Mouse (Mus musculus): Measurements from ENCODE around the gene Rbm15. TPM values are rescaled to one million over a fixed set of nuclear protein-coding genes. Genes with fewer than 3 reads are reported as not detected.

Gene Rbm15
- polyA plus RNA-seq, 1 experiment = 8.5 TPM

DNA sequence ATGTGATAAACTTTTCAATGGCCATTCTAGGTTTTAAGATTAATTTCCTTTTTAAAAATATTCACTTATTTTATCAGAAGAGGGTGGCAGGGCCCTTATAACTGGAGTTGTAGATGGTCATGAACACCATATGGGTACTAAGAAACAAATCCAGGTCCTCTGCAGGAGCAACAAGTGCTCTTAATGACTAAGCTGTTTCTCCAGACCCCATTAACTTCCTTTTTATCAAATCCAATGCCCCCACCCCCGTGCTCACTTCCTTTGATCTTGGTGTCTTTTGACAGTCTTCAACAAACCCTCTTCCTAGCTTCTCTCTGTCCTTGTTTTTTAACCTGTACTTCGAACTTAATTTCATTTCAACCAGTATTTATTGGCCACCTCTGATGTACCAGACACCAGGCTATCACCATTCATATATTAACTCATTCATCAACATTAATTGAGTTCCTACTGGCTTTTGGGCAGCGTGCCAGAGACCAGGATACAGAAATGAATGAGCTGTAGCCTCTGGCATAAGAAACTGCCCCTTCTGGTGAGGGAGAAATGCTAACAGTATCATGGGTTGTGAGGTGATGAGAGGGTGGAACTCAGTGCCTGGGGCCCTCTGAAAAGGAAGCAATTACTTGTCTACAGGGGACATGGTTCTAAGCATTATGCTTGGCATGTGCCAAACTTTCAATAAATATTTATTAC is 11.7 kb upstream of the Rbm15 start:
- no peak overlapping the region for H3K4me3 ChIP-seq (ENCODE audit: control insufficient read depth, low read depth, low read length)
- H3K27me3 ChIP-seq (ENCODE audit: control insufficient read depth, insufficient read depth, low read length) = no peaks in the 10 kb centered on the region; the same call in 1 of the 2 replicates
- no peak overlapping the region for H3K27ac ChIP-seq (ENCODE audit: control insufficient read depth, insufficient read depth, low read depth, low read length)
- no peaks in the 10 kb centered on the region for H3K36me3 ChIP-seq (ENCODE audit: control insufficient read depth, insufficient read depth, low read length)
- TF ChIP-seq POLR2A (IDR thresholded peaks at IDR 0.05; ENCODE audit: control insufficient read depth, low read depth, low read length) = no peak
- no peak for TF ChIP-seq CTCF (IDR thresholded peaks at IDR 0.05; ENCODE audit: control insufficient read depth, insufficient read depth, insufficient replicate concordance, low read depth, low read length)
- H3K4me1 ChIP-seq (ENCODE audit: control insufficient read depth, insufficient read depth, low read length) = no peaks in the 10 kb centered on the region; the same call in 1 of the 2 replicates

DNA sequence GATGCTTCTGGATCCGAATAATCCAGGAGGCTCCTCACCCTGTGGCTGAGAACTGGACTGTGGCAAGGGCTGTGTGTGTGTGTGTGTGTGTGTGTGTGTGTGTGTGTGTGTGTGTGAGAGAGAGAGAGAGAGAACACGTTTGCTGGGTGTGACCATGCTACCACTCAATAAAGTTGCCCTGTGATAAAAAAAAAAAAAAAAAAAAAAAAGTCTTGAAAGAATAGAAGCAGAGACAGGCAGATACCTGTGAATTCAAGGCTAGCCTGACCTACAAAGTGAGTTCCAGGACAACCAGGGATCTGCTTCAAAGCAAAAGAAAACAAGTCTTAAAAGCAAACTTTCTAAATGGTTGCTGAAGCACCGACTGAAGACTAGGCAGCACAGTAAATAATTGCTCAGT is 10.5 kb upstream of the Rbm15 start:
- Histone ChIP-seq H3K27ac (ENCODE audit: control insufficient read depth, insufficient read depth, low read depth, low read length) (no peak overlapping the region), H3K36me3 (ENCODE audit: control insufficient read depth, insufficient read depth, low read length) (no peaks in the 10 kb centered on the region), H3K4me3 (ENCODE audit: control insufficient read depth, low read depth, low read length) (no peak overlapping the region), H3K4me1 (ENCODE audit: control insufficient read depth, insufficient read depth, low read length) (no peaks in the 10 kb centered on the region; the same call in 1 of the 2 replicates), H3K27me3 (ENCODE audit: control insufficient read depth, insufficient read depth, low read length) (no peaks in the 10 kb centered on the region; the same call in 1 of the 2 replicates)
- no peak for TF ChIP-seq POLR2A (IDR thresholded peaks at IDR 0.05; ENCODE audit: control insufficient read depth, low read depth, low read length)
- TF ChIP-seq CTCF (IDR thresholded peaks at IDR 0.05; ENCODE audit: control insufficient read depth, insufficient read depth, insufficient replicate concordance, low read depth, low read length) = no peak

DNA sequence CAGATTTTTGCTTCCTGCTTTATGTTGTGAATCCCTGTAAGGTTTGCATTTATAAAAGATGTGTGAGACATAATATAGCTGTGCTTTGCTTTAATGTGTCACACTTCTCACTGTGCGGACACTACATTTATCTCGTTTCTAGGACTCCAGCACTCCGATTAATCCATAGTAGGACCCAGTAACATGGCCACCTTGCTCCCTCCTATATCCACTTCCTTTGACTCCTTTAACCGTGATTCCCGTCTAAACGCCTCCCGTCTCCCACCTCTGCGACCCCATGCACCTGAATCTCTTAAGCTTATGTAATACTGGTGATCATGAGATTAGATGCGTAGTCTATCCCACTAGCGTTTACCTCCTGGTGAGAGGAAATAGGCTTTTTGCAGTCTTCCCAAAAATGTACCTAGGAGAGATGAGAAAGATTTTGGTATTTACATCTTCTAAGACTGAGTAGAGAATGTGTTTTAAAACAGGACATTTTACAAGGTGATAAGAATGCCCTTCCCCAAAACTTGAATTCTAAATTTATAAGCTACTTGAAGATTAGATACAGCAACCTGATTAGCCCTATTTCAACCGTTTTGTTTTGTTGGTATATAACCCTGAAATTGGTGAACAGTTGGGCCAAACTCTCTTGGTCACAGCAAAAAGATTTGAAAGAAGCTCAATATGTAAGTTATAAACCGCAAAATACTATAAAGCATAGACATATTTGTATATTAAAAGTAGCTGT is 895 bp upstream of the Rbm15 start:
- H3K4me3 ChIP-seq (ENCODE audit: control insufficient read depth, low read depth, low read length) = peak overlapping the region; percentile 89
- H3K27ac ChIP-seq (ENCODE audit: control insufficient read depth, insufficient read depth, low read depth, low read length) = peak overlapping the region; percentile 99
- TF ChIP-seq POLR2A (IDR thresholded peaks at IDR 0.05; ENCODE audit: control insufficient read depth, low read depth, low read length) = no peak
- TF ChIP-seq CTCF (IDR thresholded peaks at IDR 0.05; ENCODE audit: control insufficient read depth, insufficient read depth, insufficient replicate concordance, low read depth, low read length) = no peak
- H3K4me1 ChIP-seq (ENCODE audit: control insufficient read depth, insufficient read depth, low read length) = peaks cover 9% of the 10 kb centered on the region
- peaks cover 6% of the 10 kb centered on the region; the same call in 1 of the 2 replicates for H3K36me3 ChIP-seq (ENCODE audit: control insufficient read depth, insufficient read depth, low read length)
- H3K27me3 ChIP-seq (ENCODE audit: control insufficient read depth, insufficient read depth, low read length) = no peaks in the 10 kb centered on the region

DNA sequence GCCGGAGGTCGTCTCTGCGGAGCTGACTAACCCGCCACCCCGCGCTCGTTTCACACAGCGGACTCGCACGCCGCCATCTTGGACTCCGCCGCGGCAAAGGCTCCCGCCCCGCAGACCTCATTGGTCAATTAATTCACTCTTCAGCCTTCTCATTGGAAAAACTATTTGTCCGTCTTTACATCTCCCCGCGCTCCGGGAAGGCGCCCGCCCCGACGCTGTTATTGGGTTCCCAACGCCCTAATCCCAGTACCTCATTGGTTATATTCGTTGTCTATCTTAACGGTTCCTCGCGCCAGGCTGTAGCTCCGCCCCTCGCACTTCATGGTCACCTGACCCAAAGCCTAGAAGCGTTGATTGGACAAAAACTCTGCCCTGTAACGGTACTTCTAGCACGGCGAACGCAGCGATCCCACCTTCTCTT is 503 bp downstream of the Rbm15 start:
- H3K27me3 ChIP-seq (ENCODE audit: control insufficient read depth, insufficient read depth, low read length) = no peaks in the 10 kb centered on the region
- H3K4me1 ChIP-seq (ENCODE audit: control insufficient read depth, insufficient read depth, low read length) = peaks cover 9% of the 10 kb centered on the region
- peak overlapping the region; percentile 89 for H3K4me3 ChIP-seq (ENCODE audit: control insufficient read depth, low read depth, low read length)
- H3K36me3 ChIP-seq (ENCODE audit: control insufficient read depth, insufficient read depth, low read length) = peaks cover 6% of the 10 kb centered on the region; the same call in 1 of the 2 replicates
- peak overlapping the region; percentile 99 for H3K27ac ChIP-seq (ENCODE audit: control insufficient read depth, insufficient read depth, low read depth, low read length)
- TF ChIP-seq POLR2A (IDR thresholded peaks at IDR 0.05; ENCODE audit: control insufficient read depth, low read depth, low read length) = peak; percentile 91
- no peak for TF ChIP-seq CTCF (IDR thresholded peaks at IDR 0.05; ENCODE audit: control insufficient read depth, insufficient read depth, insufficient replicate concordance, low read depth, low read length)

DNA sequence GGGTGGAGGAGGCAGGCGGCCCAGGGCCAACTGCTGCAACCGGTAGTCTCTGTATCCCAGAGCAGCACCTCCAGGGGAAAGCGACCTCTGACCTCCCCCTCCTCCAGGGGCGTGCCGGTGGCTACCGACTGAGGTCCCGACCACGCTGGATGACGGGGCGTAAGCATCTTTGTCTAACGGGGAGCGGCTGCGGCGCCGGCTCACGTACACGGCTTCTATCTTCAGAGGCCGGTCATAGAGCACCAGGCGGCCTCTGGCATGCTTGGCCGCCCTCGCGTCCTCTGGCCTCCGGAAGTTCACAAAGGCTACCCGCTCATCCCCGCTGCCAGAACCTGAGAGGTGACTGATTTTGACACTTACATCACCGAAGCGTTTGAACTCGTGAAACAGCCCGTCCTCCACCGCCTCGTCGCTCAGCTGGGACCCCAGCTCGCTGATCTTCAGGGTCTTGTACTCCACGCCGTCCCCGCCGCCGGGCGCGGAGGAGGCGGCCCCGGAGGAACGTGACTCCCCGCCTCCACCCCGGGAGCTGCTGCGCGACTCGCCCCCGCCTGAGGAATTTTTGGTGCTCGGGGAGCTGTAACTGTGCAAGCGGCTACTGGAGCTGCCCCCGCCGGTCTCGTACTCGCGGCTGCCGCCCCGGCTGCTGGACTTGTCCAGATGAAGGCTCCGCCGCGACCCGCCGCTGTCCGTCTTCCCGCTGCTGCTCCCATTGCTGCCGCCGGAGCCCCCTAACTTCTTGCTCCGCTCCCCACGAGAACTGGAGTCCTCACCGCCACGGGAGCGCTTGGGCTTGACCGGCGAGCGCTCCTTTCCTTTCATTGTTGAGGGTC is 1.1 kb downstream of the Rbm15 start:
- Histone ChIP-seq H3K27me3 (ENCODE audit: control insufficient read depth, insufficient read depth, low read length) (no peaks in the 10 kb centered on the region), H3K27ac (ENCODE audit: control insufficient read depth, insufficient read depth, low read depth, low read length) (peak overlapping the region; percentile 99), H3K4me3 (ENCODE audit: control insufficient read depth, low read depth, low read length) (peak overlapping the region; percentile 89), H3K36me3 (ENCODE audit: control insufficient read depth, insufficient read depth, low read length) (peaks cover 6% of the 10 kb centered on the region; the same call in 1 of the 2 replicates), H3K4me1 (ENCODE audit: control insufficient read depth, insufficient read depth, low read length) (peaks cover 9% of the 10 kb centered on the region)
- TF ChIP-seq CTCF (IDR thresholded peaks at IDR 0.05; ENCODE audit: control insufficient read depth, insufficient read depth, insufficient replicate concordance, low read depth, low read length) = no peak
- TF ChIP-seq POLR2A (IDR thresholded peaks at IDR 0.05; ENCODE audit: control insufficient read depth, low read depth, low read length) = no peak

DNA sequence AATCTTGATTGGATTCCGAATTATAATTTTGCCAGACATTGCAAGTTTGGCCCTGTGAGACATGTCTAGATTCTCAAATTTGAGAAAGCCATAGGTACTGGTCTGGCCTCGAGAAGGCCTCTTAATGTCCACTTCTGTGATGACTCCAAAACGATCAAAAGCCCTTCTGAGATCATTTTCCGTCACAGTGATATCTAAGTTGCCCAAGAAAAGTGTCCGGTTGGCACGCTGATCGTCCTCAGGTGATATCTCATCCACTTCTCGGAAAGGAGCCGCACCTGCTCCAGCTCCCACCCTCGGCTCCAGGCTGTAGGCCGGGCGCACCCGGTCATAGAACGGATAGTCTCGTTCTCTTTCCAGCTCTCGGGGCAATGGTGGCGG is 1.7 kb downstream of the Rbm15 start:
- Histone ChIP-seq H3K36me3 (ENCODE audit: control insufficient read depth, insufficient read depth, low read length) (peaks cover 6% of the 10 kb centered on the region; the same call in 1 of the 2 replicates), H3K27me3 (ENCODE audit: control insufficient read depth, insufficient read depth, low read length) (no peaks in the 10 kb centered on the region), H3K4me3 (ENCODE audit: control insufficient read depth, low read depth, low read length) (peak overlapping the region; percentile 89), H3K27ac (ENCODE audit: control insufficient read depth, insufficient read depth, low read depth, low read length) (peak overlapping the region; percentile 99), H3K4me1 (ENCODE audit: control insufficient read depth, insufficient read depth, low read length) (peaks cover 9% of the 10 kb centered on the region)
- TF ChIP-seq CTCF (IDR thresholded peaks at IDR 0.05; ENCODE audit: control insufficient read depth, insufficient read depth, insufficient replicate concordance, low read depth, low read length) (no peak), POLR2A (IDR thresholded peaks at IDR 0.05; ENCODE audit: control insufficient read depth, low read depth, low read length) (no peak)
